Mouse (Mus musculus) heart, embryonic 15.5 days (tissue): ENCODE results near the gene Elovl2. TPM values are rescaled to one million over a fixed set of nuclear protein-coding genes. Genes with fewer than 3 reads are reported as not detected.
A peak's percentile ranks its signal among the peaks of the same experiment; 100 is the strongest.

Experiments
- ATAC-seq: fragments of 200-750 bp; cut with Nextera tagmentation; replicated peaks from 2 replicates; pipeline ENCODE4 v1.8.0; 2017; ENCODE audit warnings: low read depth, moderate TSS enrichment; ENCODE audit not compliant: insufficient number of reproducible peaks, insufficient read depth, low FRiP score
- H3K27ac ChIP-seq: fragments of 300-500 bp; sonication (generic); 2 replicates; pipeline ENCODE4 v1.5.1; 2015; ENCODE audit warnings: mild to moderate bottlenecking, inconsistent platforms
- H3K27me3 ChIP-seq: fragments of 300-500 bp; sonication (generic); 2 replicates; pipeline ENCODE4 v1.6.1; 2015; ENCODE audit warnings: inconsistent platforms
- H3K36me3 ChIP-seq: fragments of 300-500 bp; sonication (generic); 2 replicates; pipeline ENCODE4 v1.6.1; 2015; ENCODE audit warnings: mild to moderate bottlenecking, inconsistent platforms
- H3K4me1 ChIP-seq: fragments of 300-500 bp; sonication (generic); replicated peaks from 2 replicates; pipeline ENCODE4 v1.6.1; 2015; ENCODE audit warnings: inconsistent platforms
- H3K4me2 ChIP-seq: fragments of 300-500 bp; sonication (generic); 2 replicates; pipeline ENCODE4 v1.6.1; 2015; ENCODE audit warnings: inconsistent platforms, mild to moderate bottlenecking, moderate library complexity
- H3K4me3 ChIP-seq: fragments of 300-500 bp; sonication (generic); 2 replicates; pipeline ENCODE4 v1.5.1; 2015; ENCODE audit warnings: mild to moderate bottlenecking, inconsistent platforms
- H3K9ac ChIP-seq: fragments of 300-500 bp; sonication (generic); 2 replicates; pipeline ENCODE4 v1.6.1; 2015; ENCODE audit warnings: mild to moderate bottlenecking, inconsistent platforms
- H3K9me3 ChIP-seq: fragments of 300-500 bp; sonication (generic); replicated peaks from 2 replicates; pipeline ENCODE4 v1.6.1; 2016; ENCODE audit warnings: inconsistent platforms
- WGBS: fragments of 180-500 bp; shearing (Covaris S2); methylation state at CpG from one replicate; pipeline ENCODE4 v1.1.7; 2015; ENCODE audit warnings: mixed read lengths; 5-methylcytosine and 5-hydroxymethylcytosine counted together
- polyA plus RNA-seq: library from polyadenylated mRNA; unstranded; fragments of >200 nt; fragmentation: Nextera tagmentation; extraction: Ambion mirVana; gene quantifications from 2 replicates; pipeline ENCODE4 v1.2.1, GENCODE M21; 2015

Elovl2 gene
- polyA plus RNA-seq, 1 experiment from 2014 or later = 0.59 TPM

DNA sequence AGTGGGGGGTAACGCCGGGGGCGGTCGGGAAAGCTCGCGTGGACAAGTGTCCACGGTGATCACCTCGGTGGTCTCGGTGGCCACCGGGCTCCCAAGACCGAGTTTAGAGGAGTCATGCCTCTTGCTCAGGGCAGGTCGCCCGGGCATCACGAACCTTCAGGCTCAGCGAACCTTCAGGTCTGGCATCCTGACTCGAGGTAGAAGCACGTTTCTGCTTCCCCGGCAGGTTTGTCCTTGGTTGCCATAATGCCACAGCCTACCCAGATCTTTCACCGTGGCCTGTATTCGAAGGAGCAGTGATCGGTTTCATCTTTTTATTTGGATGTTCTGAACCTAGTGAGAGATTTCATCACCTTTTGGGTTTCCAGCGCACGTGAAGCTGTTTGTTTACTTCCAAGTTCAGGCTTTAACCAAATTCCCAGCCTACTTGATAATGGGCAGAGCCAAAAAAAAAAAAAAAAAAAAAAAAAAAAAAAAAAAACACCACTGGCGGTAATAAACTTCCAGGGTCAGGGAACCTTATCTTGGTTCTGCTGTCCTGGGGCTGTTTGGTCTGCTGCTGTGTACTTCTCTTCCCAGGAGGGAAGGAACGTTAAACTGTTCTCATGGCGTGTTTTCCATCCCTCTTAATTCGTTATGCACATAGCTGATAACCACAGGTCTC is 30.2 kb upstream of the Elovl2 start:
- peak overlapping the region; percentile 84 for H3K4me2 ChIP-seq
- peak overlapping the region; percentile 91 for H3K4me3 ChIP-seq
- no peaks in the 10 kb centered on the region for H3K27me3 ChIP-seq
- 2% methylated on average over 27 of the region's 27 CpGs for WGBS
- no peaks in the 10 kb centered on the region for H3K36me3 ChIP-seq
- peak overlapping the region; percentile 89 for H3K9ac ChIP-seq
- H3K9me3 ChIP-seq = no peaks in the 10 kb centered on the region
- peak overlapping the region; percentile 93 for H3K27ac ChIP-seq
- ATAC-seq = no peak; the same call in 1 of the 2 replicates
- H3K4me1 ChIP-seq = peaks cover 2% of the 10 kb centered on the region; the same call in 1 of the 2 replicates

DNA sequence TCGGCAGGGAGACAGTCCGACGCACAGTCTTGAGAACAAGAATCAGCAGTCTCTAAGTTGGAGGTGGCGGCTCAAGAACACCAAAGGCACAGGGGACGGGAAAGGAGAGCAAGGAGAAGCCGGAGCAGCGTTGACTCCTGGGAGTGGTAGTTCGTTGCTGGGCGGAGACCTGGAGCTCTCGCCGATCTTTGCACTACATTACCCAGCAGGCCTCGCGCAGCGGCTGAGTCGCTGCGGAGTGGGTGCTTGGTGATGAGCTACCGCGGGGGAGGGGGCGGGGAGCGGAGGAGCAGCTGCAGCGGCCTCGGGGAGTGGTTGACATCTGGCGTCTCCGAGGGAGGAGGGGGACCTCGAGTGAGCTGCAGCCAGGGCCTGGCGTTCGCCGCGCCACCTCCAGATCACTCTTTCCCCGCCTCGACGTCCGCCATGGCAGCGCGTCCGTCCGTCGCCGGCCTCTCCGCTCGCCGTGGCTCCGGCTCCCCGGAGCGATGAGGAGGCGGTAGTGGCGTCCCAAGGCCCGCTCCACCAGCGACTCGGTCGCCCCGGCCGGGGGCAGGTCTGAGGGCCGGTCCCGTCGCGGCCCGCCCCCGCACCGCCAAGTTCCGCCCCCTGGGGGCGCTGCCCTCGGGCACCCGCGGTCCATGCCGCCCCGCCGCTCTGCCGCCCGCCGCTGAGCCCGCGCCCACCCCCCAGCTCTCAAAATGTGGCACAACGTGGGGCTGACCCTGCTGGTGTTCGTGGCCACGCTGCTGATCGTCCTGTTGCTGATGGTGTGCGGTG is 29.5 kb upstream of the Elovl2 start, which contains the start of gene Smim13:
Gene Smim13, plus strand, starts transcription at position 307 of the 780 bp plus-strand sequence.
- Histone ChIP-seq H3K9ac (peak within 1 kb of the TSS; percentile 89), H3K27ac (peak within 1 kb of the TSS; percentile 93), H3K27me3 (no peaks in the 10 kb centered on the region), H3K4me1 (peaks cover 4% of the 10 kb centered on the region), H3K9me3 (no peaks in the 10 kb centered on the region), H3K4me3 (peak within 1 kb of the TSS; percentile 91), H3K4me2 (peak within 1 kb of the TSS; percentile 84), H3K36me3 (no peaks in the 10 kb centered on the region)
- under 1% methylated on average over 77 of the region's 78 CpGs for WGBS
- peak; percentile 98 for ATAC-seq

DNA sequence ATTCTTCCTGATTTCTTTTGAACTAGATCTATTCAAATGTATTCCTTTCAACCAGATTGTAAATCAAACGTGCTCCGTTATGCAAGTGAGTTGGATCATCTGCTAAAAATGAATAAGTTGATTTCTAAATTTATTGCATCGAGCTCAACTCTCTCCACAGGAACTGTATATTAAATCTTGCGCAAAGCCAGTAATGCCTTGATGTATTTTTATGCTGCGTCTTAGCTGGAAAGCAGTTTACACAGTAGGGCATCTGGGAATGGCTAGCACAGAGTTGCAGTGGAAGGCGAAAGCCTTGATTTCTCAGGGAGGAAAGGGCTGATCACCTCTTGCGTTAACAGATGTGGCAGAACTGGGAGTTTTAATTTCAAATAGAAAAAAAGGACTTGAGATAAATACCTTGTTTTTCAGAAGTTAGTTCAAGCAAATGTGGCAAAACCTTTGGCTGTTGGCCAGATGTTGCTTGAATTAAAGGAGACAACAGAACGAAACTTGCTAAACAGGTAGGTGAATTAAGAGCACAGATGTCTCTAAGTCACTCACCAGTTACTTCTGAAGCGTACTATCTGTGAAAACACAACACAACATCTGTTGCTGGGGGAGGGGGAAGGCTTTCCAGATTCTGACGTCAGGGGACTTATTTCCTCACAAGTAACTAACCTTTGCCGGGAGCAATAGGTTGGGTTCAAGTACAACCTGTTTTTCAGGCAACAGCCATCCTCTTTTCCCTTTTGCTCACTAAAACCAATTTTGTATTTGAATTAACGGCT is 28.7 kb upstream of the Elovl2 start:
- no peaks in the 10 kb centered on the region for H3K27me3 ChIP-seq
- H3K4me1 ChIP-seq = peaks cover 12% of the 10 kb centered on the region
- H3K27ac ChIP-seq = peak overlapping the region; percentile 93
- H3K4me3 ChIP-seq = peak overlapping the region; percentile 91
- H3K36me3 ChIP-seq = no peaks in the 10 kb centered on the region
- H3K4me2 ChIP-seq = peak overlapping the region; percentile 84
- ATAC-seq = no peak
- 38% methylated on average over 12 of the region's 12 CpGs for WGBS
- H3K9me3 ChIP-seq = no peaks in the 10 kb centered on the region
- H3K9ac ChIP-seq = peak overlapping the region; percentile 59

DNA sequence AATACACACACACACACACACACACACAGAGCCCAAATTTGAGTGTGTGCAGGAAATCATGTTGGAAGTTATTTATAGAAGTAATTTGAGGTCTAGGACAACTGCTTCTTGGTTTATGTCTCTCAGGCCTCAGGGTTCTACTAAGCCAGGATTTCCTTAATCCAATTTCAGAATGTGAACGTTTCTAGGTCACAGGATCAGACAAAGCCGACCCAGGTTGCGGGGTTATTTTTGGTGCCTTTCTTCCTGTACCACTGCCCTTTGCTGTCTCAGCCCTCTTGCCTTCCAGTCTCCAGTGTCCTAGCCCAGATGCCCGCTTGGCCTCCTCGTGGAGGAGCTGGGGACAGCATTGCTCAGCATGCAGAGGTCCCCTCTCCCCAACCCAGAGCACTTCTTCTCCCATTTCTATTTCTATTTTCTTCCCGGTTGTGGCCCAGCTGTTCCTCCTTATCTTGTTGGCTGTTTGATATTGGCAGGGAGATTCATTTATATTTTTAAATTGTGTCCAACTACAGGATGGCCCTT is 24.2 kb upstream of the Elovl2 start:
- Histone ChIP-seq H3K9ac (no peak overlapping the region), H3K9me3 (no peaks in the 10 kb centered on the region), H3K4me3 (no peak overlapping the region), H3K36me3 (no peaks in the 10 kb centered on the region), H3K27ac (no peak overlapping the region), H3K4me1 (peaks cover 11% of the 10 kb centered on the region), H3K27me3 (no peaks in the 10 kb centered on the region; the same call in 1 of the 2 replicates), H3K4me2 (no peak overlapping the region)
- WGBS = 44% methylated on average over 6 of the region's 6 CpGs
- no peak for ATAC-seq

DNA sequence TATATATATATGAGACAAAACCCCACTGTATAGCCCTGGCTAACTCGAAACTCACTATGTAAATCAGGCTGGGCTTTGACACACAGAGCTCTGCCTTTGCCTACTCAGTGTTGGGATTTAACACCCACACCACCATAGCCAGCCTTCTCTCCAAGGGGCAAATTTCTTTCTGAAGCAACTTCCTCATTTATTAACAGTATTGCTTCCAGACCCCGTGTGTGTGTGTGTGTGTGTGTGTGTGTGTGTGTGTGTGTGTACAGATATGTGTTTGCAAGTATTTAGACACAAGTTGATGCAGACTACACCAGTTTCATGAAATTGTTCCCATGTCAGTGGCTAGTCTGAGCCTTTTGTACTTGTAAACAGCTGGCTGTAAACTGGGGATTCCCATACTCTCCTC is 21.4 kb upstream of the Elovl2 start:
- ATAC-seq = no peak
- no peak overlapping the region for H3K9ac ChIP-seq

DNA sequence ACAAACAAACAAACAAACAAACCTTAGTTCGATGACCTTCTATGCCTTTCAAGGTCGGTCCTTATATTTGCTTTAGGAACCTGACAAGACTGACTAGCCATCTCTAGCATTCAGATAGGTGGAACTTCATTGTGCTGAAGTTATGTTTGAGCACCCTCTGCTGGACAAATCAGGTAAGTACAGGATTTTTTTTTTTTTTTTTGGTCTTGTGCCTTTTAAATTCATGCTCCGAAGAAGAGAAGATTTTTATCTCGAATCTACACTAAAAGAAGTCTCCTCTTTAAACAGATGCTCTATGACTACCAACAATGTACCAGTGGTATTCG is 18.6 kb upstream of the Elovl2 start:
- Histone ChIP-seq H3K36me3 (no peaks in the 10 kb centered on the region), H3K4me1 (0 out of 2 replicates have a peak, but pooled peaks cover under 1% of the 10 kb centered on the region), H3K27ac (no peak overlapping the region), H3K4me3 (no peak overlapping the region), H3K9ac (no peak overlapping the region), H3K27me3 (no peaks in the 10 kb centered on the region; the same call in 1 of the 2 replicates), H3K4me2 (no peak overlapping the region), H3K9me3 (no peaks in the 10 kb centered on the region)
- ATAC-seq = no peak
- 4% methylated on average over 5 of the region's 5 CpGs for WGBS

More for the DNA sequence above, 21.4 kb upstream of the Elovl2 start:
- H3K4me3 ChIP-seq = no peak overlapping the region
- no peaks in the 10 kb centered on the region; the same call in 1 of the 2 replicates for H3K27me3 ChIP-seq
- no peak overlapping the region for H3K27ac ChIP-seq
- no peaks in the 10 kb centered on the region for H3K9me3 ChIP-seq
- peaks cover 11% of the 10 kb centered on the region for H3K4me1 ChIP-seq
- WGBS = 54% methylated on average over 2 of the region's 2 CpGs
- no peak overlapping the region for H3K4me2 ChIP-seq
- H3K36me3 ChIP-seq = no peaks in the 10 kb centered on the region

DNA sequence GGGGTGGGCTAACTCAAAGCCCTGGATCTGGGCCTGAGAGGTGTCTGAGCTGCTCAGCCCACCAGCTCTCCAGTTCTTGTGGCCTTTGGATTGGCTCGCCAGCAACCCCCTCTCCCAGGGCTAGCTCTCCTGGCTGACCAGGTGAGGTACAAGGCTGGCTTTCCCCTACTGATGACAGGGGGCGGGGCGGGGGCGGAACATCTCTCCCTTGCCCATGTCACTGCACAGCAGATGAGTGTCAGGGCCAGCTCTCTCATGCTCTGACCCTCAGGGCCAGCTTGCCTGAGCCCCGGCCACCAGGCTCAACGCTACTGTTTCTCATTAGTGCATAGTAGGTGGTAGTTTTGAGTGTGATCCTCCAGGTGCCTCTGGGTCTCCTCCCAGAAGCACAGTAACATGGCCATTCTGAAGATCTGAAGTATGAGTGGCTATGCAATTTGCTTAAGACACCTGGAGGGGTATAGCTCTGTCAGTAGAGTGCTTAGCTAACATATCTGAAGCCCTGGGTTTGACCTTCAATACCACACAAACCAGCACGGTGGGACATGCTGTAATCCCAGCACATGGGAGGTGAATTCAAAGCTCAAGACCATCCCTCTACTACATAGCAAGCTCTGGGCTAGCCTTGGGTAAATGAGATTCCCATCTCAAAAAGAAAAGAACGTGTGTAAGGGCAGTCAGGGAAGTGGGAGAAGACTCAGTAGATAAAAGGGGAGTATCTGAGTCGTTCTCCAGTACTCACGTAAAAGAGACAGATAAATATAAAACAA is 18.0 kb upstream of the Elovl2 start:
- no peak for ATAC-seq
- Histone ChIP-seq H3K4me1 (no peaks in the 10 kb centered on the region), H3K9ac (no peak overlapping the region), H3K27me3 (no peaks in the 10 kb centered on the region; the same call in 1 of the 2 replicates), H3K9me3 (no peaks in the 10 kb centered on the region), H3K4me3 (no peak overlapping the region), H3K4me2 (no peak overlapping the region), H3K36me3 (no peaks in the 10 kb centered on the region), H3K27ac (no peak overlapping the region)
- 68% methylated on average over 10 of the region's 10 CpGs for WGBS

DNA sequence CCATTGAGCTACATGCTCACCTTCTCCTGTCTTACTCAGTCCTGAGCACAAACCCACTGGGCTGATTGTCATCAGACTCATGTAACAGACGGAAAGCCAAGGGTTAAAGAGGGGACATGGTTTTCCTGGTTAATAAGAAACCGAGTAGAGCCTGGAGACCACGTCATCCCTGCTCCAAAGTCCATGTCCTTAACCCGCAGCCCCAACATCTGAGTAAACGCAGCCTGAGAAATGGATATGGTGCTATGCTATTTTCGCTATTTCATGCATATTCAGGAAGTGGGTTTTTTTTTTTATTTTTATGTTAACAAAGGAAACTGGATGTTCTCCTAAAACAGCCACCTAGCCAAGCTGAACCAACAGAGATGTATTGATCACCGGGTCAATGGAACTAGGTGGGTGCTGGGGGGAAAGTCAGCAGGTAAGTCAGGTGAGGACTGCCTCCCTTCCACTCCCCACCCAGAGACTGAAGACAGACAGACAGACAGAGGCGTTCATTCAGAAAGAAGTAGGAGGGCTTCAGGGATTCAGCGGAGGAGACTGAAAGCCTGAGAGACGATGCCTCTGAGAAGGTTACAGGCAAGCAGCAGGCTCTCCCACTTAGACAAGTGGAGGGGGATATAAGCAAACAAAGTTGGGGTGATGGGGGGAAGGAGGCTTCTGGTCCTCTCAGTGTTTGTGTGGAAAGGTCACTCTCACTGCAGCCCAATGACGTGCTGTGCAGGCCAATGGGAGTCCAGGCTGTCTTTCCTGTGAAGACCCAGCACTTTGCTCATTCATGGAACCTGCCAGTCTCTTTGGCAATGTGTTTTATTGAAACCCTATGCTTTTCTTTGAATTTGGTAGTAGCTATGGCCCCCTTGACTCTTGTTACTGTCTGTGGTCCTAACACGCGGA is 15.9 kb upstream of the Elovl2 start:
- 63% methylated on average over 13 of the region's 13 CpGs for WGBS
- no peak for ATAC-seq
- Histone ChIP-seq H3K36me3 (no peaks in the 10 kb centered on the region), H3K4me3 (no peak overlapping the region), H3K4me2 (no peak overlapping the region), H3K9me3 (no peaks in the 10 kb centered on the region), H3K9ac (no peak overlapping the region), H3K27me3 (no peaks in the 10 kb centered on the region; the same call in 1 of the 2 replicates), H3K4me1 (no peaks in the 10 kb centered on the region), H3K27ac (no peak overlapping the region)

DNA sequence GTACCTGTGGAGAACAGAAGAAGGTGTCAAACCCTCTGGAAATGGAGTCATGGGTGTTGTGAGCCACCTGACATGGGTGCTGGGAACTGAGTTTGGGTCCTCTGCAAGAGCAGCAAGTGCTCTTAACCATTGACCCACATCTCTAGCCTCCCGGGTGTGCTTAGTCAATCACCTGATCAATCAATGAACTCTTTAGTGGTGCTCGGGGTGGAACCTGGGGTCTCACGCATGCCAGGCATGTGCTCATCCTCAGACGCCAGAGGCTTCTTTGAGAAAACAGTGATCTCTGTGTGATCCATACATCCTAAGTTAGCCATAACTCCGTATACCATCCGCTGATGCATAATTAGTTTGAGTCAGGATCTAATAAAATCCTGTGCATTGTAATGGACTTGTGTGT is 15.0 kb upstream of the Elovl2 start:
- H3K27ac ChIP-seq = no peak overlapping the region
- no peak overlapping the region for H3K4me3 ChIP-seq
- H3K36me3 ChIP-seq = no peaks in the 10 kb centered on the region
- no peak overlapping the region for H3K9ac ChIP-seq
- H3K27me3 ChIP-seq = no peaks in the 10 kb centered on the region; the same call in 1 of the 2 replicates
- H3K9me3 ChIP-seq = no peaks in the 10 kb centered on the region
- H3K4me2 ChIP-seq = no peak overlapping the region
- ATAC-seq = no peak
- WGBS = 84% methylated on average over 6 of the region's 6 CpGs
- H3K4me1 ChIP-seq = no peaks in the 10 kb centered on the region

DNA sequence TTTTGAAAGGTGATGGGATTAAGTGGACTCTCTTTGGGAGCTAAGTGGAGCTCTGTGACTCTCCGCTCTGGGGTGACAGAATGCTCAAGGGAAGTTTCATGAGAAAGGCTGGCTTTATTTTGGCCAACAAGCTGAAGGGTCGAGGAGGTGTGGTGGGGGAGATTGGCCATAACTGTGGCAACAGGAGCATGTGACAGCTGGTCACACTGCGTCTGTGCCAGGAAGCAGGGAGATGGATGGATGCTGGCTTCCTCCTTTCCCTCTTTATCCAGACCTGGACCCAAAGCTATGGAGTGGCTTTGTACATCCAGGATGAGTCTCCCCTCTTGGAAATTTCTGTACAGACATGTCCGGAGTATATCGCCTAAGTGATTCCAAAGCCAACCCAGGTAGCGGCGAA is 13.0 kb upstream of the Elovl2 start:
- WGBS = 78% methylated on average over 7 of the region's 7 CpGs
- Histone ChIP-seq H3K4me1 (no peaks in the 10 kb centered on the region), H3K9me3 (no peaks in the 10 kb centered on the region), H3K27me3 (no peaks in the 10 kb centered on the region), H3K9ac (no peak overlapping the region), H3K27ac (no peak overlapping the region), H3K4me3 (no peak overlapping the region), H3K36me3 (no peaks in the 10 kb centered on the region), H3K4me2 (no peak overlapping the region)
- ATAC-seq = no peak
